In the genomic region with DNA sequence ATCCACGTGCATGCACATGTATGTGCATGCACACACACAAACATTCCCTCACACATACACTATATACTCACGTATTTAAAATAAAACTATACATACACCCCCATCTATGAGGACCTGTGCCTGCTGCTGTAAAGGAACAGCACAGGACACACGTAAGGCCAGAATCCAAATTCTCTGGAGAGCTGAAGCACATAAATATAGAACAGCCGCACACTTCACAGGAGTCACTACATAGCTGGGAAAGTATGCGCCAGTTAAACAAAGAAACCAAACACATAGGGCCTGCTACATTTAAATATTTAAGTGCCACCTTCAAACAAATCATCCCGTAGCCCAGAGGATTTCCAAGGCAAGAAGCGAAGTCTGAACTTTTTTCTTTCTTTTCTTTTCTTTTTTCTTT, we compare ENCODE assay signal across 14 mouse cellular contexts.
DNase-seq lines count a peak whose midpoint lies in the region; ATAC-seq and TF ChIP-seq lines count a peak whose summit lies in the region.
"Had no signal": no experiment of that assay in that cellular context is flagged by ENCODE, and none has a peak within 500 bp of the region (broad histone marks: within the 10 kb centered on the region; RNA-seq: fewer than 3 reads in every experiment).

No protein-coding gene starts in this region.

- no peak overlapping the region for H3K9ac ChIP-seq in heart, postnatal 0 days (replicated peaks; ENCODE audit: low read depth, low read length)
- H3K9ac ChIP-seq in midbrain, embryonic 14.5 days (replicated peaks; ENCODE audit: low read length): no peak overlapping the region
- H3K9ac ChIP-seq: limb, embryonic 15.5 days; liver, postnatal 0 days had no signal

- TF ChIP-seq CTCF in heart, postnatal 0 days (IDR thresholded peaks at IDR 0.05; ENCODE audit: low read depth): no peak

- ATAC-seq in frontal cortex, adult (ENCODE audit: low TSS enrichment): peak; percentile 48
- peak; percentile 69; the same call in 1 of the 2 replicates for ATAC-seq in heart, postnatal 0 days (ENCODE audit: insufficient read depth, low read depth)
- no peak for ATAC-seq in midbrain, embryonic 14.5 days (ENCODE audit: low FRiP score, low TSS enrichment)
- ATAC-seq: hindbrain, postnatal 0 days; liver, postnatal 0 days had no signal

- H3K4me1 ChIP-seq in heart, postnatal 0 days (ENCODE audit: control insufficient read depth, insufficient read depth): peaks cover 23% of the 10 kb centered on the region
- H3K4me1 ChIP-seq in midbrain, embryonic 14.5 days (ENCODE audit: control insufficient read depth, insufficient read depth, low read length): 0 out of 2 replicates have a peak, but pooled peaks cover 2% of the 10 kb centered on the region
- no peaks in the 10 kb centered on the region for H3K4me1 ChIP-seq in midbrain, embryonic 10.5 days

- WGBS in heart, postnatal 0 days: 33% methylated on average over 7 of the region's 7 CpGs
- 86% methylated on average over 7 of the region's 7 CpGs for WGBS in midbrain, embryonic 14.5 days
- 82% methylated on average over 7 of the region's 7 CpGs for WGBS in midbrain, embryonic 10.5 days

- DNase-seq in frontal cortex, postnatal 14 days (ENCODE audit: low spot score in 2 of 2): no peak
- DNase-seq in heart, postnatal 0 days (ENCODE audit: low spot score): peak; percentile 66
- DNase-seq in heart, adult 9 months (ENCODE audit: low spot score in 2 of 2): no peak
- DNase-seq in midbrain, embryonic 14.5 days: peak; percentile 9
- no peak for DNase-seq in midbrain, embryonic 10.5 days (ENCODE audit: low spot score)
- no peak for DNase-seq in spleen, postnatal 36 days (ENCODE audit: low spot score in 2 of 2)
- no peak for DNase-seq in spleen, postnatal 4 days (ENCODE audit: low spot score in 2 of 2)
- DNase-seq: cerebellum, postnatal 25 days; liver, postnatal 0 days; spleen, adult 18-20 months; thymus, adult 18-20 months had no signal

- peak overlapping the region; percentile 77 for H3K27ac ChIP-seq in heart, postnatal 0 days (ENCODE audit: low read depth)
- H3K27ac ChIP-seq in midbrain, embryonic 14.5 days (replicated peaks; ENCODE audit: low read depth, low read length): no peak overlapping the region
- H3K27ac ChIP-seq in midbrain, embryonic 10.5 days (replicated peaks): no peak overlapping the region
- H3K27ac ChIP-seq: limb, embryonic 15.5 days had no signal

- no peak for TF ChIP-seq EP300 in heart, postnatal 0 days (IDR thresholded peaks at IDR 0.05; ENCODE audit: low read depth)

- peak overlapping the region; percentile 23 for H3K4me2 ChIP-seq in heart, postnatal 0 days (ENCODE audit: low read depth, low read length)
- no peak overlapping the region for H3K4me2 ChIP-seq in midbrain, embryonic 14.5 days (ENCODE audit: low read length)
- H3K4me2 ChIP-seq: limb, embryonic 15.5 days had no signal

- no peak overlapping the region for H3K4me3 ChIP-seq in heart, postnatal 0 days (ENCODE audit: low read depth, low read length)
- H3K4me3 ChIP-seq in midbrain, embryonic 14.5 days (replicated peaks; ENCODE audit: low read depth, low read length): no peak overlapping the region
- no peak overlapping the region for H3K4me3 ChIP-seq in midbrain, embryonic 10.5 days
- H3K4me3 ChIP-seq: limb, embryonic 15.5 days had no signal

- H3K27me3 ChIP-seq in heart, postnatal 0 days (ENCODE audit: control insufficient read depth, insufficient read depth, low read length): no peaks in the 10 kb centered on the region
- H3K27me3 ChIP-seq in midbrain, embryonic 14.5 days (ENCODE audit: control insufficient read depth, insufficient read depth, low read length): no peaks in the 10 kb centered on the region
- no peaks in the 10 kb centered on the region for H3K27me3 ChIP-seq in midbrain, embryonic 10.5 days (ENCODE audit: low read depth, poor library complexity, severe bottlenecking)
- H3K27me3 ChIP-seq: limb, embryonic 15.5 days had no signal

- no peaks in the 10 kb centered on the region for H3K9me3 ChIP-seq in heart, postnatal 0 days (replicated peaks; ENCODE audit: control insufficient read depth, low read length)
- no peaks in the 10 kb centered on the region for H3K9me3 ChIP-seq in midbrain, embryonic 14.5 days (ENCODE audit: control insufficient read depth, low read length)
- H3K9me3 ChIP-seq in midbrain, embryonic 10.5 days (replicated peaks): no peaks in the 10 kb centered on the region
- H3K9me3 ChIP-seq: limb, embryonic 15.5 days had no signal

- no peaks in the 10 kb centered on the region for H3K36me3 ChIP-seq in heart, postnatal 0 days (replicated peaks; ENCODE audit: control insufficient read depth, insufficient read depth, low read length)
- no peaks in the 10 kb centered on the region for H3K36me3 ChIP-seq in midbrain, embryonic 14.5 days (ENCODE audit: control insufficient read depth, insufficient read depth, low read length)
- H3K36me3 ChIP-seq in midbrain, embryonic 10.5 days: no peaks in the 10 kb centered on the region
- H3K36me3 ChIP-seq: limb, embryonic 15.5 days had no signal

Comparison
In these comparisons a context has a peak if more than half of its experiments do, and no peak if none do; other contexts are left out.
1. DNase-seq: peak in heart, postnatal 0 days (single experiment) and midbrain, embryonic 14.5 days (single experiment); none in frontal cortex, postnatal 14 days (0 of 2), heart, adult 9 months (0 of 2), midbrain, embryonic 10.5 days (single experiment), spleen, postnatal 36 days (0 of 2) and spleen, postnatal 4 days (0 of 2).